Mouse (Mus musculus) hindbrain, postnatal 0 days (tissue): ENCODE data around the gene Lypd4. TPM values are rescaled to one million over a fixed set of nuclear protein-coding genes. Genes with fewer than 3 reads are reported as not detected.

ENCODE experiments used
- ATAC-seq: fragments of 200-750 bp; cut with Nextera tagmentation; 2 replicates; pipeline ENCODE4 v1.8.0; 2017; ENCODE audit warnings: mild to moderate bottlenecking, moderate TSS enrichment, moderate library complexity
- DNase-seq: peaks from one replicate; pipeline ENCODE4 v3.0.0-alpha.2; 2015; ENCODE audit warnings: low spot score
- H3K27ac ChIP-seq: fragments of 300-500 bp; sonication (generic); 2 replicates; pipeline ENCODE4 v1.5.1; 2014; ENCODE audit warnings: mild to moderate bottlenecking
- H3K27me3 ChIP-seq: fragments of 300-500 bp; sonication (generic); 2 replicates; pipeline ENCODE4 v1.6.1; 2014; ENCODE audit warnings: low read length, mixed read lengths; ENCODE audit not compliant: insufficient read depth
- H3K36me3 ChIP-seq: fragments of 300-500 bp; sonication (generic); 2 replicates; pipeline ENCODE4 v1.6.1; 2014; ENCODE audit warnings: low read length, mixed read lengths; ENCODE audit not compliant: insufficient read depth
- H3K4me1 ChIP-seq: fragments of 300-500 bp; sonication (generic); 2 replicates; pipeline ENCODE4 v1.6.1; 2014; ENCODE audit warnings: antibody characterized with exemption, low read length, mixed read lengths; ENCODE audit not compliant: insufficient read depth
- H3K4me2 ChIP-seq: fragments of 300-500 bp; sonication (generic); 2 replicates; pipeline ENCODE4 v1.6.1; 2014; ENCODE audit warnings: low read depth, mild to moderate bottlenecking, low read length, moderate library complexity, mixed read lengths
- H3K4me3 ChIP-seq: fragments of 300-500 bp; sonication (generic); 2 replicates; pipeline ENCODE4 v1.5.1; 2014; ENCODE audit warnings: low read length
- H3K9ac ChIP-seq: fragments of 300-500 bp; sonication (generic); replicated peaks from 2 replicates; pipeline ENCODE4 v1.6.1; 2014; ENCODE audit warnings: mild to moderate bottlenecking, low read length, moderate library complexity, mixed read lengths
- H3K9me3 ChIP-seq: fragments of 300-500 bp; sonication (generic); 2 replicates; pipeline ENCODE4 v1.6.1; 2016; ENCODE audit warnings: low read length, mixed read lengths
- CTCF ChIP-seq: IDR thresholded peaks from 2 replicates; pipeline ENCODE4 v1.5.1; 2016; ENCODE audit warnings: antibody characterized with exemption, control low read depth, low read depth
- WGBS: fragments of 180-500 bp; shearing (Covaris S2); extraction: QIAGEN DNeasy Blood & Tissue Kit; methylation state at CpG from one replicate; pipeline ENCODE4 v1.1.7; 2014; 5-methylcytosine and 5-hydroxymethylcytosine counted together
- polyA plus RNA-seq: library from polyadenylated mRNA; unstranded; fragments of >200 nt; fragmentation: Nextera tagmentation; extraction: Ambion mirVana; gene quantifications from 2 replicates; pipeline ENCODE4 v1.2.1, GENCODE M21; 2015
- total RNA-seq: library from RNA; depleted of rRNA; stranded (reverse); fragments of >200 nt; gene quantifications from 2 replicates; pipeline ENCODE4 v1.2.3, GENCODE M21; 2014; rRNA removed

The Lypd4 gene
- total and polyA plus RNA-seq, 2 experiments from 2014 or later = not detected

- 84% methylated on average over 4 of the region's 4 CpGs for WGBS
- TF ChIP-seq CTCF = no peak
- DNase-seq = no peak
- Histone ChIP-seq H3K27ac (no peak overlapping the region), H3K36me3 (no peaks in the 10 kb centered on the region), H3K4me2 (no peak overlapping the region), H3K4me1 (no peaks in the 10 kb centered on the region), H3K27me3 (no peaks in the 10 kb centered on the region), H3K4me3 (no peak overlapping the region), H3K9me3 (no peaks in the 10 kb centered on the region), H3K9ac (no peak overlapping the region)
- no peak for ATAC-seq
Measured at GRCm38 (mm10) chr7:24827181-24827580, 42.6 kb downstream of the Lypd4 start.

GRCm38 (mm10) chr7:24824452-24824851 lies 45.3 kb downstream of the Lypd4 start:
- H3K4me3 ChIP-seq = no peak overlapping the region
- H3K9me3 ChIP-seq = no peaks in the 10 kb centered on the region
- H3K4me1 ChIP-seq = no peaks in the 10 kb centered on the region
- no peaks in the 10 kb centered on the region for H3K27me3 ChIP-seq
- no peak for DNase-seq
- no peak overlapping the region for H3K4me2 ChIP-seq
- TF ChIP-seq CTCF = no peak
- no peak overlapping the region for H3K9ac ChIP-seq
- H3K36me3 ChIP-seq = no peaks in the 10 kb centered on the region
- H3K27ac ChIP-seq = no peak overlapping the region
- no peak for ATAC-seq
- WGBS = 69% methylated on average over 7 of the region's 7 CpGs

- Histone ChIP-seq H3K9me3 (no peaks in the 10 kb centered on the region), H3K4me2 (no peak overlapping the region), H3K9ac (no peak overlapping the region), H3K4me3 (no peak overlapping the region), H3K4me1 (no peaks in the 10 kb centered on the region), H3K36me3 (no peaks in the 10 kb centered on the region), H3K27me3 (no peaks in the 10 kb centered on the region), H3K27ac (no peak overlapping the region)
- ATAC-seq (no peak), DNase-seq (peak; percentile 70)
- WGBS = 4% methylated on average over 3 of the region's 3 CpGs
- TF ChIP-seq CTCF = peak; percentile 83
Measured at GRCm38 (mm10) chr7:24817502-24817901, 52.2 kb downstream of the Lypd4 start.

Other genes starting within 250 kb of the Lypd4 start
- 1.3 and 1.4 TPM in 2 replicates for gene Lypd3, start 233.4 kb downstream of the Lypd4 start, total RNA-seq
- gene Lypd3, start 233.4 kb downstream of the Lypd4 start, polyA plus RNA-seq = 1.2 and 1.3 TPM in 2 replicates
- gene Tex101, start 193.3 kb downstream of the Lypd4 start, total RNA-seq = not detected in 2 replicates
- not detected in 2 replicates for gene Tex101, start 193.3 kb downstream of the Lypd4 start, polyA plus RNA-seq
- gene BC049730, start 160.7 kb downstream of the Lypd4 start, total RNA-seq = not detected in 2 replicates
- gene BC049730, start 160.7 kb downstream of the Lypd4 start, polyA plus RNA-seq = not detected in 2 replicates
- gene Gm4763, start 143.0 kb downstream of the Lypd4 start, total RNA-seq = not detected in 2 replicates
- not detected in 2 replicates for gene Gm4763, start 143.0 kb downstream of the Lypd4 start, polyA plus RNA-seq
- 2.2 and 2.8 TPM in 2 replicates for gene Cd177, start 109.6 kb downstream of the Lypd4 start, total RNA-seq
- 0.38 and 0.55 TPM in 2 replicates for gene Cd177, start 109.6 kb downstream of the Lypd4 start, polyA plus RNA-seq
- not detected in 2 replicates for gene Ceacam10, start 92.7 kb downstream of the Lypd4 start, total RNA-seq
- gene Ceacam10, start 92.7 kb downstream of the Lypd4 start, polyA plus RNA-seq = 0.63 and 0.80 TPM in 2 replicates
- gene Gm9844, start 7.7 kb downstream of the Lypd4 start, total RNA-seq = 0.79 and 2.5 TPM in 2 replicates
- 31.9 and 32.5 TPM in 2 replicates for gene Gm9844, start 7.7 kb downstream of the Lypd4 start, polyA plus RNA-seq
- 1.7 TPM in 1 of 2 replicates, not detected in the other for gene Dmrtc2, start 116 bp upstream of the Lypd4 start, total RNA-seq
- 0.10 and 0.18 TPM in 2 replicates for gene Dmrtc2, start 116 bp upstream of the Lypd4 start, polyA plus RNA-seq
- gene Rps19, start 14.4 kb upstream of the Lypd4 start, total RNA-seq = 483 and 611 TPM in 2 replicates
- gene Rps19, start 14.4 kb upstream of the Lypd4 start, polyA plus RNA-seq = 1,228 and 1,333 TPM in 2 replicates
- 0.10 and 0.11 TPM in 2 replicates for gene Cd79a, start 27.4 kb upstream of the Lypd4 start, total RNA-seq
- gene Cd79a, start 27.4 kb upstream of the Lypd4 start, polyA plus RNA-seq = 0.63 and 0.93 TPM in 2 replicates
- 16.9 and 33.6 TPM in 2 replicates for gene Arhgef1, start 33.0 kb upstream of the Lypd4 start, total RNA-seq
- 33.9 and 39.0 TPM in 2 replicates for gene Arhgef1, start 33.0 kb upstream of the Lypd4 start, polyA plus RNA-seq
- gene Gm4881, start 74.6 kb upstream of the Lypd4 start, total RNA-seq = 0.90 and 6.6 TPM in 2 replicates
- gene Gm4881, start 74.6 kb upstream of the Lypd4 start, polyA plus RNA-seq = 2.4 TPM in 2 replicates
- 705 and 708 TPM in 2 replicates for gene Rabac1, start 102.8 kb upstream of the Lypd4 start, total RNA-seq
- 497 and 530 TPM in 2 replicates for gene Rabac1, start 102.8 kb upstream of the Lypd4 start, polyA plus RNA-seq
- 572 and 588 TPM in 2 replicates for gene Atp1a3, start 136.0 kb upstream of the Lypd4 start, total RNA-seq
- 649 and 730 TPM in 2 replicates for gene Atp1a3, start 136.0 kb upstream of the Lypd4 start, polyA plus RNA-seq
- 141 and 142 TPM in 2 replicates for gene Grik5, start 202.4 kb upstream of the Lypd4 start, total RNA-seq
- 14.6 and 14.8 TPM in 2 replicates for gene Grik5, start 202.4 kb upstream of the Lypd4 start, polyA plus RNA-seq
- gene Zfp574, start 202.6 kb upstream of the Lypd4 start, total RNA-seq = 38.4 and 40.4 TPM in 2 replicates
- 23.7 and 26.3 TPM in 2 replicates for gene Zfp574, start 202.6 kb upstream of the Lypd4 start, polyA plus RNA-seq